Mouse (Mus musculus): ENCODE data around the gene Ttyh3.
A peak's percentile ranks its signal among the peaks of the same experiment; 100 is the strongest.

Ttyh3 gene

DNA sequence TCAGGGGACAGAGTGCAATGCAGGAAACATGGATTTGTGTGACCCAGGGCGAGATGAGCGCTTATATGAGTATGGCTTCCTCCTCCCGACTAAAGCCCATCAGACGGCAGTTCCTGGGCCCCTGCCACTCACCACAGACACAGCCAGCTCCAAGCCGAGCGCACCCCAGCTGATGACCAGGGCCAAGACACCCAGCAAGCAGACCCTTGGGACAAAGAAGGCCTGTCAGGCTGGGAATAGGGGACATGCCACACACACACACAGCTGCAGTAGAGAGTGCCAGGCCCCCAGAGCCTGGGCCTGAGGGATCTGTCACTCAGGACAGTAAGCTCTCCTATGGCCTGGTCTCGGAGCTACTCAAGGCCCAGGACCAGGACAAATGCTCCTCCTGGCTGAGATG is 15.4 kb downstream of the Ttyh3 start:
- DNase-seq (ENCODE audit: low read depth, low spot score), result no peak

DNA sequence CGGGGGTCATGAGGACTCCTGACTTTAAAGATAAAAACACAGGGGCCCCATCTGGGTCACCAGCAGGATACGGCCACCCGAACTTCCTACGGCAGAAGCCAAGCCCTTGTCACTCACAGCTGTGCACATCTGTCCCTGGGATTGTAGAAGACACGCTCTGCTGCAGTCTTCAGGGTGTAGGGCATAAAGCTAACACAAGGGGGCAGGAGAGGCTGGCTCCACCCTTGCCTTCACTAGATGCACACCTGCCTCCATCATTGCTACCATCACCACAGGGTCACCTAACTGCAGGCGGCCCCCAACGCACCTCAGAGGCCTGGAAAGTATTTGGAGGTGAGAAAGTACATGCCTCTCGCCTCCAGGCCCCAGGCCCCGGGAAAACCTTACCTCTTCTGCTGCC is 19.8 kb downstream of the Ttyh3 start:
- no peak for DNase-seq (ENCODE audit: low read depth, low spot score)

DNA sequence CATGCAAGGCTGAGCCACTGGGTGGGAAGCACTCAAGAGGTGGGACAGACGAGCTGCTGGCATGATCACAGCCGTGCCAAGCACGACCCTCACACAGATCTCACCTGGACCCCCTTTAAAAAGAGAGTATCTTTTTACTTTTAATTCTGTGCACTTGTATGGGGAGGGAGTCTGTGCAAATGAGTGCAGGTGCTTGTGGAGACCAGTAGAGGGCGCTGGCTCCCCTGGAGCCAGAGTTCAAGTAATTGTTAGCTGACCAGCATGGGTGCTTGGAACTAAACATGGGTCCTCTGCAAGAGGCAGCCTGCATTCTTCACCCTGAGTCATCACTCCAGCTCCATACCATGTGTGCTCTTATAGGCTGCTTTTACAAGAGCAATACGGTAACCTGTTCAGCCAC is 21.3 kb downstream of the Ttyh3 start:
- no peak for DNase-seq (ENCODE audit: low read depth, low spot score)

DNA sequence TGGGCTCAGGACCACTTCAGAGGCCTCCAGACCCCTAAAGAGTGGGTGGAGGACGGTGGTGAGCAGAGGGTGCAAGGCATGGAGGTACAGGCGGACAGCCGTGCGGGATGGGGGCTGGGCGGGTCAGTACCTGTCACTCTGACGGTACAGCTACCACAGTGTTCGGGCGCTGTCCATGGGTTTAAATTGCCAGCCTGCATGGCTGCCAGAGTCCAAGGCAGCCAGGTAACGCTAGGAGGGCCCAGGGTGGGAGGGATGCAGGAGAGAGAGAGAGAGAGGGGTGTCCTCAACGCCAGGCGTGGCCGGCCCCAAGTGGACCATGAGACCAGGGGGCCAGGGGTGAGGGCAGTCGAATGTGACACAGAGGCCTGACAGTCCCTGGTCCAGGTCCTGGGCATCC is 23.9 kb downstream of the Ttyh3 start:
- DNase-seq (ENCODE audit: low read depth, low spot score), result no peak

DNA sequence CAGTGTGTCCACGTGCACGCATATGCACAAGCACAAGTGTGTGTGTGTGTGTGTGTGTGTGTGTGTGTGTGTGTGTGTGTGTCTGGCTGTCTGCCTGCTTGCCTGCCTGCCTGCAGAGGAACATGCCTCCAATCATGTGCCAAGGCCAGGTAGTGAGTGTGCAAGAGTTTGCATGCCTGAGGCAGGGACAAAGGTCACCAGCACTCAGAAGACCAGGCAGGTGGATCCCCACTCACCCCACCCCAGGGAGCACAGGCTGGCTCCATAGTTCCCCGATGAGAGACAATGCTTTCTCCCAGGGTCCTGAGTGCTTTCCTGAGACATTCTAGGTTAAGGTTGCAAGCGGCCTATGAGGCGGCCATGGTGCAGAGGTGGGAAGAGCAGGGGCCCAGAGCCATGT is 24.6 kb downstream of the Ttyh3 start:
- no peak for DNase-seq (ENCODE audit: low read depth, low spot score)

DNA sequence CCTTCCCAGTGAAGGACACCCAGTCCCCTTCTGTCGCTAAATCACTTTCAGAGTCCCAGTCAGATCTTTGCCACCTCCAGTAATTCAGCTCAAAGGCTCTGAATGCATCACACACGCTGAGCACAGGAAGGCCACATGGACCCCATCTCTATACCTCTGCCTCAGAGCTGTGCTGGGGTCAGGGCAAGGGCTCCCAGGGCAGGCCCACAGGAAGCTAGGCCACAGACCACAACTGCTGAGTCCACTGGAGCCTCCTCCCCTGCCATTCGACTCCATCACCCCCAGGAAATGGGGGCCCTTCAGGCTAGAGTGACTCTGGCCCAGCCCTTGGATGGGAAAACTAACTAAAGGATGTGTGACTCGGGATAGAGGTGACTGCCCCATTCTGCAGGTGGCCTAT is 25.0 kb downstream of the Ttyh3 start:
- DNase-seq (ENCODE audit: low read depth, low spot score), result no peak

DNA sequence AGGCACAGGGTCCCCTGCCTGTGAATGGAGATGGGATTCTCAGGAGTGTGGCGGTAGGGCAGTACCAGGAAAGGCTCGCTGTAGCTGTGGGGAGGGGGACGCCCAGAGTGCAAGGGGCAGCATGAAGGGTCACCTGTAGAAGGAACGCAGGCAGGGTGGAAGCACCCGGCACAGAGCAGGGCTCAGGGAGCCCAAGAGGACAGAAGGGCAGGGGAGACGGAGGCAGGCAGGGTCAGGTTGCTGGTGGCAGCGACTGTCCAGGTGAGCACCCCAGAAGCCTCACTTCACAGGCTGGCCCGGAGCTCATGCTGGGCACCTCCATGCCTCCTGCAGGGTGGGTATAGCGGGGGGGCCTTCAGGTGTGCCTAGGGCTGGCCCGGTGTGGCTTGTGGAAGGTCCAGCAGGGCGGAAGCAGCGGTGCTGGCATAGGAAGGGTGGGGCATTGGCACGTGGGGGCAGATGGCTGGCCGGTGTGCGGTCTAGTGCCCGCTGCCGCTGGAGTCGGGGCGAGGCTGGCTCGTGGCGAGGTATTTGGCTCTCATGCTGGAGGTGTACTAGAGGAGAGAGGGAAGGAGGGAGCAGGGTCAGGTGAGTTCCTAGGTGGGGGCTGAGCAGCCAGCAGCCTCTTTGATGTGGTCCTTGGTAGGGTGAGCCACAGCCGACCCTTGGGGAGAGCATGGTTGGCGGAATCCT is 25.7 kb downstream of the Ttyh3 start:
- DNase-seq (ENCODE audit: low read depth, low spot score), result no peak

DNA sequence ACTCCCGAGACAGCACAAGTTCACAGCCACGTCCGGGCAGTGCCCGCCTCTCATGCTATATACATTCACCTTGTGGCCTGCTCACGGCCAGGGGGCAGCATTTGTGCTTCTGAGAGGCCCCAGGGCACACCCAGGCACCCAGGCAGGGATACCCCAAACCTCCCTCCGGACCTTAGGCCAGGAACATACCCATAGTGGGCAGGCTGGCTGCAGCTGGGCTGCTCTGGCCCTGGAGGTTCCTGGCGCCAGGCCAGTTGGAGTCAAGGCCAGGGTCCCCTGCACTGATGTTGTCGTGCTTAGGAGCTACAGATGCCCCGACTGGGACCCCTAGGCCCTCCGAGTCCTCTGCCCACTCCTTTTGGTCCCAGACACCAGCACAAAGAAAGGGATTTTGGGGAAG is 27.3 kb downstream of the Ttyh3 start:
- DNase-seq (ENCODE audit: low read depth, low spot score), result no peak

DNA sequence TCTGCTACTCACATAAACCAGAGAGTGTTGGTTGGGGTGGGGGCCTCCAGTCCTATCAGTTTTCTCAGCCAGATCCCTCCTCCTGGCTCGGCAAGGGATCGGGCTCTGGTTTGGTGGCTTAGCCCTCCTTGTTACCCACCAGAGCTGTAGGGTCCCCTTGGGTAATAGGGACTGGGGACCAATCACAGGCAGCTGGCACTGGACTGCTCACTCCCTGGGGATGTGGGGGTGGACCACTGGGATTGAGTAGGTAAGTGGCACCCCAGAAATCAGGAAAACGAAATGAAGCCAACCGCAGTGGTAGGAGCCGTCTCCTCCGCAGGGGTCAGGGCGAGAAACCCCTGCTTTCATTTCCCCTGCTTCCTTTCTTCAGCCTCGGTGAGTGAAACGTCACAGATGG is 27.7 kb downstream of the Ttyh3 start:
- no peak for DNase-seq (ENCODE audit: low read depth, low spot score)

DNA sequence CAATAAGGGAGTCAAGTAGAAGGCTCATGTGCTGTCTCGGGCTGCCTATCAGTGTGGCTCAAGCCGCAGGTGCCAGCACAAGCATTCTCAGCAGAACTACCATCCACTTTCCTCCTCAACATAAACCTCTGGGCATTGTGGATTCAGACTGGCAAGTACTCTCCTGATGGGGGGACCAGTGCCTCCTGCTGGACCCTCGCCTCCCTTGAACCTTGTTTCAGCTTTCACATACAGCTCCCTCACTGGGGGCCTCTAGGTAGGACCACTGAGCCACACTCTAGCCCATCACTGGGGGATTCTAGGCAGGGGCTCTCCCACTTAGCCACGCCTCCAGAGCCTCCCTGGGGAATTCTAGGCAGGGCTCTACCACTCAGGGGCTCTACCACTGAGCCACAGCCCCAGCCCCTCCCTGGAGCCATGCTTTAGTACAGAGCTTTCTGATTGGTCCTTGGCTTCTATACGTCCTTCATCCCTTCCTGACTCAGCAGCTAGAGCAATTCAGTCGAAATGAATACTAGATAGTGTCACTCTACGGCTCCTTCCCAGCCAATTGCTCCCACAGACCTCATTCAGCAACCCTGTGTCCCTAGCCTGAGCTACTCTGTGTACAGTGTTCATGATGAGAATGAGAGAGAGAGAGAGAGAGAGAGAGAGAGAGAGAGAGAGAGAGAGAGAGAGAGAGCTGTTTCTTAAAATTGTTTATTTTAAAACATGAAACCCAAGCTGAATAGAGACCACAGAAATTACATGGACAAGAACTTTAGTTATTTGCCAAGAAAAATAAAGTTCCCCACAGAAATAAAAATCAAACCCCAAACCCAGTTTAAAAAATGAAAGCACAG is 28.7 kb downstream of the Ttyh3 start:
- DNase-seq (ENCODE audit: low read depth, low spot score), result peak; percentile 52

DNA sequence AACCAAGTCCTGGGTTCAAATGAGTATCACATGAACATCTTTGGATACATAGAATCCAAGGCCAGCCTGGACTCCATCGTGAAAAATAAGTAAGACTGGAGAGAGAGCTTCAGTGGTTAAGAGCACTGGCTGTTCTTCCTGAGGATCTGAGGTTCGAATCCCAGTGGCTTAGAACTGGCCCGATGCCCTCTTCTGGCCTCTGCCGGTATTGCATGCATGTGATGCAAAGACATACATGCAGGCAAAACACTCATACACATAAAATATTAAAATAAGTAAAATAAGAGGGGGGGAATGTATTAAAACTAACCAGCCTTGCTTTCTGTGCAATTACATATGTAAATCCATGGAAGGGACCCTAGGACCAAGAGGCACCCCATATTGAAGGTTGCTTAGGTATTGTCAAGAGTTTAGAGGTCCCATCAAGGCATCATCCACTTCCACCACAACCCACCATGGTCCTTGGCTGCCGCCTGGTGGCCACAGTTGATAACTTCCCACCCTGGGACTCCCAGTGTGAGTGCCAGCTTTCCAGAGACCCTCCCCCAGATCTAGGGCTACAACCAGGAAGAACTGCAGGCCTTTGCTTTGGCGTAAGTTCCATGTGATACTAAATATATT is 29.6 kb downstream of the Ttyh3 start:
- peak; percentile 88 for DNase-seq (ENCODE audit: low read depth, low spot score)

DNA sequence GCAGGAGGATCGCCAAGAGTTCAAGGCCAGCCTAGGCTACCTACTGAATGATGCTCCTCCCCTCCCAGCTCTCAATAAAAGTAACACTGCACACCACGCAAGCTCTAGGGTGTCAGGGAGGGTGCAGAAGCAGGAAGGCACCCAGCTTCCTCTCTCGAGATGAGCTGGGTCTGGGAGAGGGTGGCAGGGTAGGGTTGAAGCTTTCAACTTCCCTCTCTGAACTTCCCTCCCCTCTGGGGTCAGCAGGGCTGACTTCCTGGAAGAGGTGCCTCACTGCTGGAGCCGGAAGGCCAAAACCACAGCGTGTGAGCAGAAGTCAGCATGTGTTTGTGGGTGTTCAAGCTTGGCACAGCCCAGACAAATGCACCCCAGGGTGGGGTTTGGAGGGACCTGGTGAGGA is 31.1 kb downstream of the Ttyh3 start:
- no peak for DNase-seq (ENCODE audit: low read depth, low spot score)

DNA sequence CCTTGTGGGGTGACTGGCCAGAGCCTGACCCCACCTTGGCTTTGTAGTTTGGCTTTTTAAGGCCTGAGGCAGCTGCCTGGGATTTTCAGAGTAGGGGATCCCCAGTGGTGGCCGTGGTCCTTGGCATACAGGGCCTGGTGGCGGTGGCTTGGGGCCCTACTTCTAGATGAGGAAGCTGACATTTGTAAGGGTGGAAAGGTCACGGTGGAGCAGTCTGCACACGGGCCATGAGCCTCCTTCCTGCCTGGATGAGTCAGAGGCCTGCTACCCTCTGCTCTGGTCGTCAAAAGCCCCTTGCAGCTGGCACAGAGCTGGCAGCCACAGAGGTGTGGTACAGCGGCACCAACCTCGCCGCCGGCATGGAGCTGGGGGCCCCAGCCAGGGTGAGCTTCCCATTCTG is 32.1 kb downstream of the Ttyh3 start:
- peak; percentile 52 for DNase-seq (ENCODE audit: low read depth, low spot score)

DNA sequence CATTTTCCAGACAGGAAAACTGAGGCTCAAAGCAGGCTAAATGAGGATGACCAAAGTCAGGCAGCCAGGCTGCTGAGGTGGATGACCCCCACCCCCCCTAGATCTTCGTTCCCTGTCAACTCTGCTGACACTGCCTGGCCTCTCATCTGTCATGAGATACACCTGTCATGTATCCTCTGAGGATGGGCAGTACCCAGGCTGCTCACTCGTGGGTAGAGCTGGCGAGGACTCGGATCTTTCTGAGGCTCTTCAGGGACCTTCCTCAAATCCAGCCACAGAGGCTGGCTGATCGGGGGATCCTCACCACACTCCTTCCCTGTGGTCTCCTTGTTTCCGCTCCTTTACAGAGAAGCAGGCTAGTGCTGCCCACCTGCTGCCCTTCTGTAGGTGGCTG is 32.7 kb downstream of the Ttyh3 start:
- DNase-seq (ENCODE audit: low read depth, low spot score), result no peak

DNA sequence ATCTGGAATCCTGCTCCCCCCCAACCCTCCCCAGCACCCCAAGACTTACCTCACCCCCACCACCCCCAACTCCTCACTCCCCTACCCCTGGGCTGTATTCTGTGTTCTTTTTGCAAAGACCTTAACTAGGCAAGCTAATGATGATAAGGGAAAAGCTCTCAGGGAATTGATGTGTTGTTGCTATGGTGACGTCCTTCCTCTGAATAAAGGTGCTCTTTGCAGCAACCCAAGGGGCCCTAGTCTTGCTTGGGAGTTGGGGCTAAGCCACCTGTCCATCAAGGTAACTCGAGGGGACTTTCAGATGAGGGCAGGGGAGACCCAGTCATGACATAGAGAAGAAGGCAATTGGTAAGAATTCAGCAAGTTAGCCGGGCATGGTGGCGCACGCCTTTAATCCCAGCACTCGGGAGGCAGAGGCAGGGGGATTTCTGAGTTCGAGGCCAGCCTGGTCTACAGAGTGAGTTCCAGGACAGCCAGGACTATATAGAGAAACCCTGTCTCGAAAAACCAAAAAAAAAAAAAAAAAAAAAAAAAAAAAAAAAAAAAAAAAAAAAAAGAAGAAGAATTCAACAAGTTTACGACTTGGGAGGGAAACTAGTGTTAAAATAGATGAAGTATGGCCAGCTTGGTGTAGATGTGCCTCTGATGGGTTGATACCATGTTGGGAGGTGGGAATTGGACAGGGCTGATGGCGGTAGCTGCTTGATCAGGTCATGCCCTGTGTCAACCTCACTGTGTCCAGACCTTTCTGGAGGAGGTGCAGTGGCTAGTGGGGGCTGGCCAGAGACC is 33.3 kb downstream of the Ttyh3 start:
- DNase-seq (ENCODE audit: low read depth, low spot score), result no peak

DNA sequence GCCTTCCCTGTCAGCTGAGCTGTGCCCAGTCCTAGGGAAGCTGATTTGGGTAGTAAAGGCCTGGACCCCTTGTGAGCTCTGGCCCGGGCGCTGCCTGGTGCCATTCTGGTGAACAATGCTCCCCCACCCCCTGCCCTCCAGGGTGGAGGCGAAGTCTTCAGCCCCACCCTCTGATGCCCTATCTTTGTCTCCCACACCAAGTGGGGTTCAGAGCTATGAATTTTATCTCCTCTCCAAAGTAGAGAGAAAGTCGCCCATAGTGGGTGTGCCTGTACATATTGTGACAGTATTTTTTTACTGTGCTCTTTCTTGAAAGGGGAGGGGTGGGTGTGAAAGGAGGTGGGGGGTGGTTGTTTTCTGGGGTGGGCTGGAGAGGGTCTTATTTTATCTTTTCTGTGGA is 34.0 kb downstream of the Ttyh3 start:
- no peak for DNase-seq (ENCODE audit: low read depth, low spot score)

DNA sequence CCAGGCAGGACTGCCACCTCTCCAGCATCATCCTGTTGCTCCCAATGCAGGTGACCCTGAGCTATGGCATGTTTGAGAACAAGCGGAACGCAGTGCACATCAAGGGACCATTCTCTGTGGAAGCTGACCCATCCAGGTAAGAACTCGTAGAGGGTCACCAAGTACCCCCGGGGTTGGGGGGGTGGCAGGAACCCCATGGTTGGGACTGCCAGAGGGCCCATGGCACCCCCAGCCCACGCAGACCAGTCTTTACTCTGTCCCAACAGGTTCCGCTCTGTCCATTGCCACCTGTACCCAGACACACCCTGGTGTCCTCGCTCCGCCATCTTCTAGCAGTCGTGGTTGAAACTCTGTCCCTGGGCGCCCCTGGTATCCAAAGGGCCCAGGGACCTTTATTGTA is 34.7 kb downstream of the Ttyh3 start:
- DNase-seq (ENCODE audit: low read depth, low spot score), result no peak

DNA sequence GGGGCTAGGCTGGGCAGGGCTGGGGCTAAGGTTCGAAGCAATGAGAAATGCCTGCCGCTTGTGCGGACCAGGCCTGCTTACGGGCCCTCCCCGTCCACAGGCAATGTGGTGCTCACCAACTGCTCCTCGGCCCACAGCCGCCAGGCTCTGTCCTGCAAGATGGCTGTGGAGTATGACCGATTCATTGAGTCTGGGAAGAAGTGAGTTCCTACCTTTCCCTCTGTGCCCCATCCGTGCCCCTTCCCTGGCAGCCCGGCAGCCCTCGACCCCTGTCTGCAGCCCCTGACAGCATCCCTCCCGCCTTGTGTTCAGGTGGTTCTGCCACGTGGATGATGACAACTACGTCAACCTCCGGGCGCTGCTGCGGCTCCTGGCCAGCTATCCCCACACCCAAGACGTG is 36.6 kb downstream of the Ttyh3 start:
- DNase-seq (ENCODE audit: low read depth, low spot score), result no peak

DNA sequence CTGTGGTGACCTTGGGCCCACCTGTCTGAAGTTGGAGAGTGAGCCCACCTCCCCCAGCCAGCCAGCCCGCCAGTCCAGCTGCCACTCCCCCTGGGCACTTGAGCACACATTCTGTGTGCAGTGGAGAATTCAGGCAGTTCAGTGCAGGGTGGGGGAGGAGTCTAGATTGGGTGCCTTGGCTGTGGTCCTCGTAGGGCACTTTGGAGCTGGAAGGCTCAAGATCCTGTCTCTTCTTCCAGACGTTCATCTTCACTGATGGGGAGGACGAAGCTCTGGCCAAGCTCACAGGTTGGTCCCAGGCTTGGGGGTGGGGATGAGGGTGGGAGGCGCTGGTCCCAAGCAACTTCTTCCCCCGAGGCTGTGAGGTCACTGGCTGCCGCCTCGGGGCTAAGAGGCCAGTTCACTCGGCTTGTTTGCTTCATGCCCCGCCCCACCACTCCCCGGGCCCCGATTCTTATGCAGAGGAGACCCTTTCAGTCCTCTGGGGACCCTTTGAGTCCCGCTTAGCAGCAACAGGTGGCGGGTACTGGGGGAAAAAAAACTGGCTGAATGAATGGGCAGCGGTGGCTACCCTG is 37.1 kb downstream of the Ttyh3 start:
- peak; percentile 69 for DNase-seq (ENCODE audit: low read depth, low spot score)

DNA sequence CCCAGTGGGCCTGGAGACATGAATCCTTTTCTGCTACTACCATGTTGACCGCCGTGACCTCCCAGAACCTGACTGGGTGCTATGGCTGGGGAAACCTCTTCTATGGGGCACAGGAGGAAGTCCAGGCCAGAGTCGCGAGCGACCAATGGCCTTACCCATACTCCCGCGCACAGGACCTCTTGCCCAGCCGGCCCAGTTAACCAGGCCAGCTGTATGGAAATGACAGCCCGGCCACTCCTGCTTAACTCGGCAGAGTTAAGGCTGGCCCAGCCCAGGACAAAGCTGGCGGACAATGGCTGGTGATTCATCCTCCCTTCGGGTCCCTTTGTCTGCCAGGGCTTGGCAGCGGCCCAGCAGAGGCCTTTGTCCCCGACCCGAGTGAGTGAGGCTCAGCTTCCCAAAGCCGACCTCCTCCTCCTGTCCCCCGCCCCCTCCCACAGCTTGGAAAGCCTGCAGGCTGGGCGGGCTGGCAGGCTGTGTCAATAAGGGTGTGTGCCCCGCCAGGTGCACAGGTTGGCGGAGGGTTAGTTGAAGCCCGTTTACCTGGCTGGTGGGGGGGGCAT is 37.7 kb downstream of the Ttyh3 start:
- DNase-seq (ENCODE audit: low read depth, low spot score), result peak; percentile 93

DNA sequence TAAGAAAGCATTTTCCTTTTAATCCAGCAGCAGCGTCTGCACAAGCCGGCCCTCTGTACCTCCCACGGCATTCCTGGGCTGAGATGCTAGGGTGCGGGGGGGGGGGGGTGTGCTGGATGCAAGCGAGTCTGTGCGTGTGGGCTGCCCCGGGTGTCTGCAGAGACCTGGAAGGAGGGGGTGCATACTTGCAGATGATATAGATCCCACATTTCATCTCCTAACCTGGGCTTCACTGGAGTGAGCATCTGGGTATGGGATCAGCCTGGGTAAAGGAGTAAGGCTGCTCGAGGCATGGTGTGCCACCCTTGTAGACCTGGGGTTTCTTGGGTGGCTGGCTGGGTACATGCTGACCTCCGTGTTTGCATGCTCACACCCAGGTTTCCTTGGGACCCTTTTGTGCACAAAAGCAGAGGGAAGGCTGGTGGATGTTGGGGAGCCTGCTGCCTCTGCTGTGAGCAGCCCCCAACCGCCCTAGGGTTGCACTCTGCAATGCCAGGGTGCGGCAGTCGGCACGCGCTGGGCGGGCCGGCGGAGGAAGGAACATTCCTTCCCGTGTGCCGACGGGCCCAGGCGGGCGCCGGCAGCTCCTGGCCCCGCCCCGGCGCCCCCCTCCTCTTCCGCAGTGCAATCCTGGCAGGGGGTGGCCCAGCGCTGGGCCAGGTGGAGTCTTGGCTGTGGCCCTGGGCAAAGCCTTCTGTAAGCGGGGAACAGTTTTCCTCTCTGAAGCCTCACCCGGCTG is 38.4 kb downstream of the Ttyh3 start:
- DNase-seq (ENCODE audit: low read depth, low spot score), result peak; percentile 77
